Mouse (Mus musculus) gonadal fat pad, adult 2 months (tissue): ENCODE measurements around the gene Celf3. TPM values are rescaled to one million over a fixed set of nuclear protein-coding genes. Genes with fewer than 3 reads are reported as not detected.

Source experiments
- DNase-seq: peaks from one replicate; pipeline ENCODE4 v3.0.0-alpha.2; 2012; ENCODE audit warnings: low read depth
- polyA plus RNA-seq: library from polyadenylated mRNA; depleted of rRNA; stranded (reverse); fragments of >200 nt; gene quantifications from 2 replicates; pipeline ENCODE4 v1.2.3, GENCODE M21; 2012; rRNA removed

The Celf3 gene
- 0.09 and 0.49 TPM in 2 replicates for polyA plus RNA-seq

- no peak for DNase-seq
Observed at GRCm38 (mm10) chr3:94477981-94478422, at the start of gene Celf3. Celf3 (plus strand) TSS chr3:94478295.

DNA sequence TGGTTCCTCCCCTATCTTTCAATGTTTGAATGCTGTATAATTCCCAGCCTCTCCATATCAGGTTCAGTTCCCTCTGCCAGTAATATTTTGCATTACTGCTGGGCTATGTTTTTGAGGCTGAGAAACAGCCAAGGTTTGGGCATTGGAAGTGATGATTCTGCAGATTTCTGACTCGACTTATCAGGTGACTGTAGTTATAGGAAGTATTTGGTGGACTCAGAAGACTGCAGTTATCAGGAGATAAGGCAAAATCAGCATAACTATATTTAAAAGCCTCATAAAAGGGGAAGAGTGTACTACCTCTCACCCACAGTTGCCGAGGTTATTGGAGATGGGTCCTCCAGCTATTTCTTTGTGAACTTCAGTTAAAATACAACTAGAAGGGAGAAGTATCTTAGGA, 47.1 kb upstream of the Celf3 start:
- DNase-seq: no peak

GRCm38 (mm10) chr3:94434305-94434704, 43.8 kb upstream of the Celf3 start:
- no peak for DNase-seq

- DNase-seq: no peak
Observed at GRCm38 (mm10) chr3:94436420-94436819, 41.7 kb upstream of the Celf3 start.

- DNase-seq: no peak
Observed at GRCm38 (mm10) chr3:94441182-94441581, 36.9 kb upstream of the Celf3 start.

- peak; percentile 38 for DNase-seq
Observed at GRCm38 (mm10) chr3:94442951-94443596, 35.0 kb upstream of the Celf3 start, which contains the start of gene Mrpl9. Mrpl9 (plus strand) TSS chr3:94443318.

DNA sequence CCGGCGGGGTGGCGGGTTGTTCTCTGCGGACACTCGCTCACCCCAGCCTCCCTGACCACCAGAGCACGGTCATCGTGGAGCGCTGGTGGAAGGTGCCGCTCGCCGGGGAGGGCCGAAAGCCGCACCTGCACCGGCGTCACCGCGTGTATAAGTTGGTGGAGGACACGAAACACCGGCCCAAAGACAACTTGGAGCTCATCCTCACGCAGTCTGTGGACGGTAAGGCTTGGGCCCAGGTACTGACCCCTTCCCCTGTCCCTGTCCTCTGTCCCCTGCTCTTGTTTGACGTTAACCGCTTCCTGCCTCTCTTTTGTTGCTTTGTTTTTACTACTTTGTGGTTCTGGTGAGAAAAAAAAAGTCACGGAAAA, 34.5 kb upstream of the Celf3 start, which contains the start of gene Oaz3:
Oaz3 (minus strand) TSS at position 319 of the 368 bp plus-strand sequence.
- DNase-seq: no peak

DNA sequence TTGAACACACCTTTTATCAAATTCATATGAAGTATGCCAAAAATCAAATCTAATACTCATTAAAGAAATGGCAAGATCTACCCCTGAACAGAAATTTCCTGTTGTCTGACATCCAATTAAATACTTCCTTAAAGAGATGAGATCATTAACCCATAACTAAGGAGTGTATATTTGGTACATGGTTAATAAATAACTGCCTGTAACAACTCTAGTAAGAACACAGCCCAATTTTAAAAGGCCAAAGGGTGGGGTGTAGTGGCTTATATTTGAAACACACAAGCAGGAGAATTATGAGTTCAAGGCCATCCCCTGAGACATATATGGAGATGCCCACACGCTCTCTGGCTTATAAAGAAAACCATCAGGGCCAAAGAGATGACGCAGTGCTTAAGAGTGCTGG, 28.7 kb upstream of the Celf3 start:
- no peak for DNase-seq

- no peak for DNase-seq
Observed at GRCm38 (mm10) chr3:94456529-94457000, 21.5 kb upstream of the Celf3 start.

DNA sequence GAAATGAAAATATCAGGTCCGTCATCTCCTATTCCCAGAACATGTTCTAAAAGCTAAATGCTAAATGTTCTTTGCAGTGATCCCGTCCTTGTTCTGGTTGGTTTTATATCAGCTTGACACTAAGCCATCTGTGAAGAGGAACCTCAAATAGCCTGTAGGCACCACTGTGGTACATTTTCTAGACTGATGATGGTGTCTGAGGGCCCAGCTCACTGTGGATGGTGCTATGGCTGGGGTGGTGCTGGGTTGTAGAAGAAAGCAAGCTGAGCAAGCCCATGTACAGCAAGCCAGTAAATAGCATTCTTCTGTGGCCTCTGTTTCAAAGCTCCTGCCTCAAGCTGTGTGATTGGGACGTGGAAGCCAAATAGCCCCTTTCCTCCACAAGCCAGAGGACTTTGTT, 21.0 kb upstream of the Celf3 start:
- DNase-seq: no peak

DNA sequence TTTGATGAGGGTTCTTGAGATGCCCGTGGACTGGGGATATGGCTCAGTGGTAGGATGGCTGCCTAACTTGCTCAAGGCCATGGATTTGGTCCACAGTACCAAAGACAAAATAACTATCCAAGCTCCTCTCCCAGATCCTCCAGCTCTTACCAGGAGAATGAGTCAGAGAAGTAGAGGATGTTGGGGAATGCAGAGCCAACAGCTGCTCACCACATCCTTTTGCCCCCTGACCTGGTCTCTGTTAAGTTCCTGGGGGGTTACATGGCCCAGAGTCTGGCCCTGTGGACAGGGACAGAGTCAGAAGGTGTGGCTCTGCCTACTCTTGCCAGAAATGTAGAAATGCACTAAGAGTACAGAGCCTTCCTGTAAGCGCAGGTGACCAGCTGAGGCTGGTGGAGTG, 18.3 kb upstream of the Celf3 start:
- DNase-seq: no peak

GRCm38 (mm10) chr3:94463926-94464578, 14.0 kb upstream of the Celf3 start:
- DNase-seq: no peak

DNA sequence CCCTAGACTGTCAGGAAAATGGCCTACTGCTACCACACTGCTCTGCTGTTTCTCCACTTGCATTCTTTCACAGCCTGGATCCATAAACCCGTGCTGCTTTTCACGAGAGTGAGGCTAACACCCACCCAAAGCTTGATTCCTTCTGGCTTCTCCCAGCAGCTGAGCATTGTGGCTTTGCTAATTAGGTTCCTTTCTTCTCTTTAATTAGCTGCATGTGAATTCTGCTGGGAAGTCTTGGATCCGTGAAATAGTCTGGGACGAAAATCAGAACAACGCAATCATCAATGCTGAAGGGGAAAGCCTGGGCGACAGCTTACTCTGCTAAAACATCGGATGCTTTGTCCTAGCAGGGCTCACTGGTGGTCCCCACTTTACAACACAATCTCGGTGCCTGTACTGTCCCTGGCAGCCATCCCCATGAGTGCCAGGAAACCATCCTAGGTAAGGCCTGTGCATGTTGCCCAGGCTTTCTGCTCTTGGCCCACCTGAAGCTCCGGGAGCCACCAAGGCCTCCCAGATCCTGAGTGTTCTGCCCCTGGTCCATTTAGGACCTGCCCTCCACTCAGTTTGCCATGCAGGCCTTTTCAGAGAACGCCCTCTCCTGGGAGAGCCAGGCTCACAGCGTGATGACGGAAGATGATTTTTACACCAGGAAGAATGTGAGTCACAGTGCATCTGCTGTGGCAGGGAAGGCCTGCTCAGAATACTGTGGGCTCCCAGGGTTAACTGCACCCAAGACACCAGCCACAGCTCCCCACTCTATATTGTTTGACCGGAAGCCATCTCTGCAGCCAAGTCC, 12.3 kb upstream of the Celf3 start:
- no peak for DNase-seq

DNA sequence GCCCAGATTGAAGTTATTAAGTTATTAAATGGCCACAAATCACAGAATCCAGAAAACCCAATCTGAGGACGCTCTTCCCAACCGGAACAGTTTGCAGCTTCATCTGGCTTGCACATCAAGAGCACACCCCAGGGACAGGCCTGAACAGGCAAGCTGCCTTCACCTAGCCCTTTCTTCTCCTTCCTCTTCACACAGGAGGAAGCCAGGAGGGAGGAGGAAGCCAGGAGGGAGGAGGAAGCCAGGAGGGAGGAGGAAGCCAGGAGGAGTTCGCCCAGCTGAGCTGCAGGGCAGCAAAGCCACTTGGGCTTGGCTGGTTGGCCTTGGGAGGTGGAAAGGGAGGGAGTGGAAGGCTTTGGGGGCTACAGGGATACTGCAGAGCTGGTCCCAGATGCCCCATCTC, 9.2 kb upstream of the Celf3 start:
- DNase-seq: no peak

GRCm38 (mm10) chr3:94472447-94473114, 5.5 kb upstream of the Celf3 start:
- DNase-seq: no peak

- no peak for DNase-seq
Observed at GRCm38 (mm10) chr3:94473115-94473505, 5.0 kb upstream of the Celf3 start.

DNA sequence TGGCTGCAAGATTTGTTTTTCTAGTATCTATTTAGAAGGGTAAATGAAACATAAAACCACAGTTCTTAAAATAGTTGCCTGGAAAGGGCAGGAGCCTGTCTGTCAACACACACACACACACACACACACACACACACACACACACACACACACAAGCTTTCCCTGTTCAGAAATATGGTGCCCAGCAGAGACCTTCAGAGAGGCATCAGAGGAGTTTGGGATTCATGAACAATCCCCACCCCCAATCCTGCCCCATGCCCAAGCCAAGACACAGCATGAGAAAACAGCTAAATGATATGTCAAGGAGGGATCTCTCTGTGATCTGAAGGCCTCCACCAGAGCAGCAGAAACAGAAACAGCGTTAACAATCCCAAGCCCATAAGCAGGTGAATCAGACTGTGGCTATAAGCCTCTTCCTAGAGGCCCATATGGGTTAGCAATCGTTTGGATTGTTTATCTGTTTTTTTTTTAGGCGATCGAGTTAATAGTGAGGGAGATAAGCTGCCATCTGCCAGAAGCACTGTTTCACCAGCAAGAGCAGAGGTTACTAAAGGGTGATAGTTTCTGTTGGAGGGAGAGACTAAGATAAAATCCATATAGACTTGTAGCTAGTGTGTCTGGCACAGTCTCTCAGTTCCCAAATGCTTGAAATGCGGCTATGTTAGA, 4.4 kb upstream of the Celf3 start:
- DNase-seq: no peak

GRCm38 (mm10) chr3:94476301-94477035, 1.6 kb upstream of the Celf3 start:
- no peak for DNase-seq

GRCm38 (mm10) chr3:94477444-94477843, 651 bp upstream of the Celf3 start:
- no peak for DNase-seq

DNA sequence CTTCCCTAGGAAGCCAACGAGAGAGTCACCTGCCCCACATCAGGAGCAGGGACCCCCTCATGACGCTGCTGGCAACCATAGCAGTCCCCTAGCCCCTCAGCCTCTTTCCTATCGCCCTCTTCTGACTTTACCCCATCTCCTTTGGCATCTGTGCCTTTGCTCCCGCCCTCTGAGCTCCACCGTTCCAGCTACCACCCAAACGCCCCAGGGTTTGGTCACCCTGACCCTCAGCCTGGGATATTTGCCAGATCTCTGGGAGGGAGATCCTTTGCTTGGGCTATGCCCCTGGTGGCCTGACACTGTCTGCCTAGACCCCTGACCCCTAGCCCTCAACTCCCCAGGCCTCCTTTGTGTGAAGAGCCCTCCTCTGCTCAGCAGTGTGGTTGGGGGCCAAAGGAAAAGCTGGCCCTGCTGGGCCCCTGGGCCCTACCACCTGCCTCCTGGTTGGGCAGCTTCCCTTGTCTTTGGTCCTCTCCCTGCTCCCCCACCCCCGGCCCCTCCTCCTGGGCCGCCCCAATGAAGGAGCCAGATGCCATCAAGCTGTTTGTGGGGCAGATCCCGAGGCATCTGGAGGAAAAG, 585 bp downstream of the Celf3 start:
- DNase-seq: no peak
